Mouse (Mus musculus) heart, adult 2 months (tissue): ENCODE data around the gene Ankar. TPM values are rescaled to one million over a fixed set of nuclear protein-coding genes. Genes with fewer than 3 reads are reported as not detected.

Experiments used
- DNase-seq, 2 experiments: peaks; one replicate each; pipeline ENCODE4 v3.0.0; 2021
- H3K27ac ChIP-seq: fragments of 200-600 bp; 2 replicates; pipeline ENCODE4 v1.8.1; 2022
- H3K27me3 ChIP-seq: fragments of 200-500 bp; 2 replicates; pipeline ENCODE4 v1.6.1; 2012; ENCODE audit warnings: mild to moderate bottlenecking, low read length, inconsistent platforms, mixed read lengths; ENCODE audit not compliant: control insufficient read depth, insufficient read depth
- H3K36me3 ChIP-seq: fragments of 200-500 bp; 2 replicates; pipeline ENCODE4 v1.6.1; 2012; ENCODE audit warnings: low read length, inconsistent platforms; ENCODE audit not compliant: control insufficient read depth, insufficient read depth
- H3K4me1 ChIP-seq: fragments of 200-500 bp; 2 replicates; pipeline ENCODE4 v1.6.1; 2011; ENCODE audit warnings: low read length; ENCODE audit not compliant: control insufficient read depth, insufficient read depth
- H3K4me3 ChIP-seq: fragments of 200-600 bp; 2 replicates; pipeline ENCODE4 v1.8.1; 2022
- H3K79me2 ChIP-seq: fragments of 200-500 bp; replicated peaks from 2 replicates; pipeline ENCODE4 v1.6.1; 2012; ENCODE audit warnings: mild to moderate bottlenecking, inconsistent platforms, low read length, moderate library complexity, mixed read lengths; ENCODE audit not compliant: control insufficient read depth, insufficient read depth
- H3K9ac ChIP-seq: fragments of 200-500 bp; 2 replicates; pipeline ENCODE4 v1.6.1; 2012; ENCODE audit warnings: low read depth, mild to moderate bottlenecking, control low read depth, inconsistent platforms, low read length, mixed read lengths
- CTCF ChIP-seq: fragments of 200-600 bp; IDR thresholded peaks from 2 replicates; pipeline ENCODE4 v1.8.1; 2022; ENCODE audit warnings: antibody characterized with exemption, mild to moderate bottlenecking, moderate library complexity
- EP300 ChIP-seq: fragments of 200-500 bp; IDR thresholded peaks from 2 replicates; pipeline ENCODE4 v1.6.1; 2011; ENCODE audit warnings: low read depth, low read length, control low read depth; ENCODE audit not compliant: insufficient read depth
- POLR2A ChIP-seq: fragments of 200-500 bp; IDR thresholded peaks from 2 replicates; pipeline ENCODE4 v1.6.1; 2011; ENCODE audit warnings: mild to moderate bottlenecking, low read depth, low read length, control low read depth; ENCODE audit not compliant: insufficient read depth
- WGBS: fragments of 180-500 bp; shearing (Covaris S2); methylation state at CpG from one replicate; pipeline ENCODE4 v1.1.7; 2018; 5-methylcytosine and 5-hydroxymethylcytosine counted together
- intact Hi-C: fragments of 180-260 bp; cut with DNase I; formaldehyde crosslinking; loops from one replicate; pipeline ENCODE4 v1.15.1; 2025
- polyA plus RNA-seq: library from polyadenylated mRNA; depleted of rRNA; stranded (reverse); fragments of >200 nt; gene quantifications from 2 replicates; pipeline ENCODE4 v1.2.3, GENCODE M21; 2012; rRNA removed
- total RNA-seq, 2 experiments: library from RNA; stranded (reverse); gene quantifications; 2 replicates each; pipeline ENCODE4 v1.2.3; 2021

Gene Ankar
- total and polyA plus RNA-seq, 3 experiments, result not detected

GRCm38 (mm10) chr1:72600778-72601177, 99.6 kb downstream of the Ankar start:
- TF ChIP-seq POLR2A, result no peak; the same call in 1 of the 2 replicates
- TF ChIP-seq EP300, result 0 out of 2 replicates have a peak, but pooled peaks have one; percentile 22
- Histone ChIP-seq H3K4me3 (no peak overlapping the region), H3K27ac (peak overlapping the region; percentile 47), H3K4me1 (peaks cover 12% of the 10 kb centered on the region), H3K36me3 (no peaks in the 10 kb centered on the region), H3K27me3 (no peaks in the 10 kb centered on the region), H3K9ac (no peak overlapping the region), H3K79me2 (no peaks in the 10 kb centered on the region)
- 65% methylated on average over 5 of the region's 5 CpGs for WGBS
- intact Hi-C loops, result no loop called here
- DNase-seq, result peak in 1 of 2 experiments; percentile 36

GRCm38 (mm10) chr1:72599146-72600101, 101.0 kb downstream of the Ankar start:
- intact Hi-C loops, result no loop called here
- no peak overlapping the region for H3K9ac ChIP-seq
- H3K36me3 ChIP-seq, result no peaks in the 10 kb centered on the region
- TF ChIP-seq EP300 (no peak), CTCF (no peak), POLR2A (no peak)
- peak; percentile 52 to 54 for DNase-seq
- peaks cover 12% of the 10 kb centered on the region for H3K4me1 ChIP-seq
- WGBS, result 38% methylated on average over 21 of the region's 21 CpGs
- H3K79me2 ChIP-seq, result no peaks in the 10 kb centered on the region
- H3K27me3 ChIP-seq, result no peaks in the 10 kb centered on the region
- no peak overlapping the region for H3K4me3 ChIP-seq
- H3K27ac ChIP-seq, result peak overlapping the region; percentile 7; the same call in 1 of the 2 replicates

- Histone ChIP-seq H3K27me3 (no peaks in the 10 kb centered on the region), H3K9ac (no peak overlapping the region), H3K79me2 (no peaks in the 10 kb centered on the region), H3K36me3 (peaks cover 5% of the 10 kb centered on the region; the same call in 1 of the 2 replicates), H3K27ac (no peak overlapping the region), H3K4me3 (no peak overlapping the region), H3K4me1 (peaks cover 21% of the 10 kb centered on the region)
- no peak for DNase-seq
- TF ChIP-seq CTCF (no peak), EP300 (no peak), POLR2A (no peak)
- 57% methylated on average over 5 of the region's 5 CpGs for WGBS
- intact Hi-C loops, result no loop called here
These were observed 104.1 kb downstream of the Ankar start for GRCm38 (mm10) chr1:72596231-72596630.

GRCm38 (mm10) chr1:72595686-72596085, 104.7 kb downstream of the Ankar start:
- Histone ChIP-seq H3K4me3 (no peak overlapping the region), H3K4me1 (peaks cover 20% of the 10 kb centered on the region), H3K36me3 (peaks cover 5% of the 10 kb centered on the region; the same call in 1 of the 2 replicates), H3K27me3 (no peaks in the 10 kb centered on the region), H3K27ac (no peak overlapping the region), H3K79me2 (no peaks in the 10 kb centered on the region), H3K9ac (no peak overlapping the region)
- WGBS, result 96% methylated on average over 12 of the region's 12 CpGs
- no peak for TF ChIP-seq CTCF
- TF ChIP-seq POLR2A, result no peak
- TF ChIP-seq EP300, result no peak
- no peak for DNase-seq
- intact Hi-C loops, result no loop called here

GRCm38 (mm10) chr1:72593340-72593951, 106.9 kb downstream of the Ankar start:
- Histone ChIP-seq H3K27ac (peak overlapping the region; percentile 51), H3K4me1 (peaks cover 11% of the 10 kb centered on the region), H3K27me3 (no peaks in the 10 kb centered on the region), H3K79me2 (no peaks in the 10 kb centered on the region), H3K4me3 (peak overlapping the region; percentile 2; the same call in 1 of the 2 replicates), H3K36me3 (peaks cover 5% of the 10 kb centered on the region; the same call in 1 of the 2 replicates), H3K9ac (no peak overlapping the region)
- intact Hi-C loops, result no loop called here
- WGBS, result 17% methylated on average over 20 of the region's 20 CpGs
- TF ChIP-seq EP300 (0 out of 2 replicates have a peak, but pooled peaks have one; percentile 47), POLR2A (peak; percentile 55; the same call in 1 of the 2 replicates), CTCF (peak; percentile 46)
- peak; percentile 72 to 82 for DNase-seq

Other genes with a start within 250 kb of the Ankar start
- gene March4, start 163.6 kb downstream of the Ankar start, total RNA-seq, result not detected
- gene March4, start 163.6 kb downstream of the Ankar start, polyA plus RNA-seq, result 0.12 TPM in 1 of 2 replicates, not detected in the other
- gene Smarcal1, start 117.3 kb downstream of the Ankar start, total RNA-seq, result 10 to 100 TPM; 23.5 to 28.2 TPM
- gene Smarcal1, start 117.3 kb downstream of the Ankar start, polyA plus RNA-seq, result 24.6 and 28.7 TPM in 2 replicates
- 100 to 1,000 TPM; 570 to 661 TPM for gene Rpl37a, start 10.7 kb upstream of the Ankar start, total RNA-seq
- gene Rpl37a, start 10.7 kb upstream of the Ankar start, polyA plus RNA-seq, result 359 and 364 TPM in 2 replicates
- under 1 TPM in 1 of 2 experiments, not detected in 1; 0.30 TPM for gene Igfbp2, start 123.9 kb upstream of the Ankar start, total RNA-seq
- 0.41 and 2.6 TPM in 2 replicates for gene Igfbp2, start 123.9 kb upstream of the Ankar start, polyA plus RNA-seq
- 10 to 100 TPM; 94.0 to 94.7 TPM for gene Igfbp5, start 174.3 kb upstream of the Ankar start, total RNA-seq
- gene Igfbp5, start 174.3 kb upstream of the Ankar start, polyA plus RNA-seq, result 77.8 and 91.0 TPM in 2 replicates